Mouse (Mus musculus) cerebral cortex, adult 2 months (tissue): Measurements from ENCODE around the gene Nfat5.

Experiments
- WGBS: fragments of 180-500 bp; shearing (Covaris S2); methylation state at CpG from one replicate; pipeline ENCODE4 v1.1.7; 2018; 5-methylcytosine and 5-hydroxymethylcytosine counted together

Nfat5 gene

GRCm38 (mm10) chr8:107401866-107402265, 108.6 kb downstream of the Nfat5 start:
- 72% methylated on average over 5 of the region's 5 CpGs for WGBS

- WGBS, result 10% methylated on average over 22 of the region's 22 CpGs
Measured at GRCm38 (mm10) chr8:107403038-107403781, 109.9 kb downstream of the Nfat5 start, which contains the start of gene Nqo1. Gene Nqo1, minus strand, starts transcription at chr8:107403206.

- WGBS, result 95% methylated on average over 4 of the region's 4 CpGs
Measured at GRCm38 (mm10) chr8:107404057-107404456, 110.8 kb downstream of the Nfat5 start.

GRCm38 (mm10) chr8:107405935-107406334, 112.7 kb downstream of the Nfat5 start:
- WGBS, result 68% methylated on average over 3 of the region's 3 CpGs

- WGBS, result 70% methylated on average over 4 of the region's 4 CpGs
Measured at GRCm38 (mm10) chr8:107411391-107411790, 118.1 kb downstream of the Nfat5 start.

GRCm38 (mm10) chr8:107412552-107412951, 119.3 kb downstream of the Nfat5 start:
- WGBS, result 87% methylated on average over 8 of the region's 8 CpGs

- WGBS, result 89% methylated on average over 10 of the region's 10 CpGs
Measured at GRCm38 (mm10) chr8:107413881-107414280, 120.6 kb downstream of the Nfat5 start.

- 90% methylated on average over 12 of the region's 12 CpGs for WGBS
Measured at GRCm38 (mm10) chr8:107417001-107417400, 123.7 kb downstream of the Nfat5 start.

- WGBS, result 24% methylated on average over 9 of the region's 9 CpGs
Measured at GRCm38 (mm10) chr8:107424176-107424575, 130.9 kb downstream of the Nfat5 start.

GRCm38 (mm10) chr8:107424597-107425229, 131.4 kb downstream of the Nfat5 start, which contains the start of gene Nob1:
Gene Nob1, minus strand, starts transcription at chr8:107425051.
- under 1% methylated on average over 50 of the region's 50 CpGs for WGBS

- 41% methylated on average over 8 of the region's 8 CpGs for WGBS
Measured at GRCm38 (mm10) chr8:107425230-107425597, 131.9 kb downstream of the Nfat5 start.
